Mouse (Mus musculus) kidney, postnatal 14 days (tissue): ENCODE measurements at regions not wholly inside any gene's neighbourhood (a gene's known extent, or its start where the extent isn't known, plus 50 kb on each side); places are given as distances from the start of the nearest gene placed in this dataset.
"Not testable (repeated sequence)": the region's sequence is repeated elsewhere in the genome, so short reads cannot be mapped to it uniquely, and the experiment has no call there.

Source experiments
- DNase-seq: peaks from one replicate; pipeline ENCODE4 v3.0.0; 2022; ENCODE audit warnings: mixed read lengths

GRCm38 (mm10) chr6:89161746-89162145, 200.7 kb downstream of the Plxna1 start:
- DNase-seq, result no peak

GRCm38 (mm10) chr6:89169520-89169919, 192.9 kb downstream of the Plxna1 start:
- DNase-seq, result no peak

GRCm38 (mm10) chr6:89184920-89185319, 177.5 kb downstream of the Plxna1 start:
- DNase-seq, result not testable (repeated sequence)

- DNase-seq, result not testable (repeated sequence)
Observed at GRCm38 (mm10) chr6:89200514-89201284, 161.7 kb downstream of the Plxna1 start.

GRCm38 (mm10) chr6:89215021-89215420, 147.4 kb downstream of the Plxna1 start:
- no peak for DNase-seq

GRCm38 (mm10) chr6:89235416-89236075, 126.9 kb downstream of the Plxna1 start:
- no peak for DNase-seq

- no peak for DNase-seq
Observed at GRCm38 (mm10) chr6:89236226-89236625, 126.2 kb downstream of the Plxna1 start.

- DNase-seq, result no peak
Observed at GRCm38 (mm10) chr6:89236892-89237646, 125.4 kb downstream of the Plxna1 start.

- DNase-seq, result no peak
Observed at GRCm38 (mm10) chr6:89238871-89239270, 123.5 kb downstream of the Plxna1 start.

- peak; percentile 21 for DNase-seq
Observed at GRCm38 (mm10) chr6:89239511-89239910, 122.9 kb downstream of the Plxna1 start.

GRCm38 (mm10) chr6:89240168-89240705, 122.2 kb downstream of the Plxna1 start:
- DNase-seq, result no peak

- peak; percentile 36 for DNase-seq
Observed at GRCm38 (mm10) chr6:89242371-89243288, 119.8 kb downstream of the Plxna1 start.

- DNase-seq, result no peak
Observed at GRCm38 (mm10) chr6:89245506-89245905, 116.9 kb downstream of the Plxna1 start.

GRCm38 (mm10) chr6:89246261-89246660, 116.2 kb downstream of the Plxna1 start:
- DNase-seq, result no peak

GRCm38 (mm10) chr6:89248574-89248973, 113.8 kb downstream of the Plxna1 start:
- no peak for DNase-seq

- no peak for DNase-seq
Observed at GRCm38 (mm10) chr6:89249303-89249702, 113.1 kb downstream of the Plxna1 start.

GRCm38 (mm10) chr6:89251641-89252040, 110.8 kb downstream of the Plxna1 start:
- DNase-seq, result no peak

- no peak for DNase-seq
Observed at GRCm38 (mm10) chr6:89256022-89256421, 106.4 kb downstream of the Plxna1 start.

- no peak for DNase-seq
Observed at GRCm38 (mm10) chr6:89256630-89257292, 105.7 kb downstream of the Plxna1 start.

GRCm38 (mm10) chr6:89257416-89257815, 105.0 kb downstream of the Plxna1 start:
- DNase-seq, result no peak

- no peak for DNase-seq
Observed at GRCm38 (mm10) chr6:89258140-89258539, 104.3 kb downstream of the Plxna1 start.
